Mouse (Mus musculus) urinary bladder, postnatal 0 days (tissue): ENCODE results near the gene Pdia4. TPM values are rescaled to one million over a fixed set of nuclear protein-coding genes. Genes with fewer than 3 reads are reported as not detected.

Experiments
- microRNA counts: library from miRNA; unstranded; fragments of <30 nt; microRNA quantifications from one replicate; lab custom pipeline; 2016
- microRNA-seq: library from miRNA; unstranded; fragments of <30 nt; microRNA quantifications from one replicate; pipeline ENCODE4, GENCODE M21; 2016
- polyA plus RNA-seq: library from polyadenylated mRNA; unstranded; fragments of >200 nt; fragmentation: Nextera tagmentation; extraction: Ambion mirVana; gene quantifications from 2 replicates; pipeline ENCODE4 v1.2.1, GENCODE M21; 2015

Gene Pdia4
- 86.0 and 98.5 TPM in 2 replicates for polyA plus RNA-seq

GRCm38 (mm10) chr6:47813257-47813878 is at the start of gene Pdia4:
Gene Pdia4, minus strand, starts transcription at chr6:47813430.

DNA sequence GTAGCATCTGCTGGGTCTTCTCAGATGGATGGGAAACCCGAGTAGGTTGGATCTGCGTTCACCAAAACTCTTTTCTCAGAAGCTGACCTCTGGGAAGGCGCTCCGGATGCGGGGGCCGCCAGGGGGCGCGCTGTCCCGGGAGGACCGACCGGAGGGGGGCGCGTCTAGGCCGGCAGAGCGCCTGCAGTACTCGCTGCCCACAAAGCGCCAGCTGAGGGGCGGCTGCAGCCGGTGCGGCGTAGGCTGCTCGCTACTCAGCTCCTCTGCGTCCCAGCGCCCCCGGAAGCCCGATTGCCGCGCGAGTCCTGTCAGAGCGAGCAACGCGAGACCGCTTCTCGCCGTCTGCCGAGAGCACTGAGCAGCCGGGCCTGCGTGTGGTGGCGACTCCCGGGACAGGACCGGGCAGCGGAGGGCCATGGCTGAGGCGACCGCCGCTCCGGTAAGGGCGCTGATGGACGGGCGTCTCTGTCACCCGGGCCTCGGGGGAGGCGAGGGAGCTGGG is 22.3 kb upstream of the Pdia4 start, which contains the start of gene Zfp398:
Gene Zfp398, plus strand, starts transcription at position 180 of the 502 bp plus-strand sequence.

DNA sequence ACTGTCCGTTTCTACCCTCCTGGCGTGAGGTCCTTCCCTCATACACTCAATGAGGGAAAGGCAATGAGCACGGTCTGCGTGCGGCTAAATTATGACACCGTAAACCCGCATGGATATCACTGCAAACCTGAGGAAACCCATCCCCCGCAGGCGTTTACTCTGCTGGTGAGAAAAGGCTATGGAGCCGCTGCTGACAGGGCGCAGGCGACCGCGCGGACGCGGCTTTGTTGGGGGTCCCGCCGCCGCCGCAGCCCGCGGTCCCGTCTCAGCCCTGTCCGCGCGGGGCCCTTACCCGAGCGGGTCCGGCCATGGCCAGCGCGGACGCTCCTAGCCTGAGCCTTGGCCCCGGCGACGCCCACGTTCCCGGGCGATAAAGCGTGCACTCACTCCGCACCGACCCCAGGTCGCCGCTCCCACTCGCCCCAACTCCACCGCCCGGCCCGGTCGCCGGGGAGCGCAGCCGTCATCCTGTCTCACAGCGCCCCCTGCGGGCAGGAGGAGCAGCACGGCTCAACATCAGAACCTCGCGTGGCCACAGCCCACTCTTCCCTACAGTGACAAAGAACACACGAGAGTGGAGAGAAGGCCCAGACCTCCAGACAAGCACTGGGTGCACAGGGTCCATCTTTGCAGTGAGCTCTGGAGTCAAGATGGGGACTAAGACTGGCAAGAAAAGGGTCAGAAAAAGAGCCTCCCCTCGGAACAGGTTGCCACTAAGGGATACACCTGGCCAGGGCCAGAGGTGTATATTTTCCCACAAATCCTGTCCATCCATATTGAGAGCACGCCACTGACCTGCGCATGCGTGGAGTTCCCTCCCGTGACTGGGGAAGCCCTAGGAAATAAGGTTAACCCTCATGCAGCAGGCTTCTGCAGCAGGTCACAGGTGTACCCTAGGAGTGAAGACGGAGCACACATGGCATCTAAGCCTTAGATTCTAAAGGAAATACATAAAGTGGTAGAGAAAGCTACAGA is 17.2 kb upstream of the Pdia4 start, which contains the start of gene Zfp786:
Gene Zfp786, minus strand, starts transcription at position 764 of the 975 bp plus-strand sequence.

MicroRNAs encoded within 50 kb of the gene (microRNA counts, 519-probe panel; counts per million panel counts)
- not detected for microRNA mmu-miR-704 (lab: Ali Mortazavi, UCI)

Small RNAs within 50 kb of the gene (microRNA-seq; reads per million reads assigned to microRNA genes)
- gene Mir704 = not detected

Other genes starting within 250 kb of the Pdia4 start
- 17.9 and 28.6 TPM in 2 replicates for gene Ezh2, start 218.1 kb downstream of the Pdia4 start, polyA plus RNA-seq
- 0.44 and 0.64 TPM in 2 replicates for gene Zfp786, start 17.4 kb upstream of the Pdia4 start, polyA plus RNA-seq
- 3.3 and 4.0 TPM in 2 replicates for gene Zfp398, start 22.2 kb upstream of the Pdia4 start, polyA plus RNA-seq
- 8.9 and 9.4 TPM in 2 replicates for gene Zfp282, start 63.8 kb upstream of the Pdia4 start, polyA plus RNA-seq
- 7.4 and 8.4 TPM in 2 replicates for gene Zfp212, start 107.0 kb upstream of the Pdia4 start, polyA plus RNA-seq
- gene Zfp956, start 140.0 kb upstream of the Pdia4 start, polyA plus RNA-seq = 3.7 and 3.8 TPM in 2 replicates
- gene Zfp777, start 235.5 kb upstream of the Pdia4 start, polyA plus RNA-seq = 3.1 and 3.6 TPM in 2 replicates